Mouse (Mus musculus): Measurements from ENCODE around the gene Hmcn1.

DNA sequence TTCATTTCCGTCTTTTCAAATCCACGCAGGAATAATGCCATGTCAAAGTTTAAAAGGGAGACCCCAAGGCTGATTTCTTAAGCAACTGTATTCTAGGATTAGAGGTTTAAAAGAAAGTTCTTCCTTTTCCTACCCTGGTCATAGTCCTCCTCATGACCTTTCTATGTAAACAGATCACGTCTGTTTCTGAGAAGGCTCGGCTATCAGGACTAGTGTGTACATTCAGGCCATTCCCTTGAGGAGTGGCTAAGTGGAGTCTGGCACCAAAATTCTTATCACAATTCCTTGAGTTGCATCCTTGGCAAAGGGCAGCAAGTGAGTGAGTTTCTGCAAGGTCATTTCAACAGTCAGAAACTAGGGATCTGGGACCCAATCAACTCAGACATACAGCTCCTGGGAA lies 56.4 kb downstream of the Hmcn1 start:
- TF ChIP-seq CTCF (IDR thresholded peaks at IDR 0.05; ENCODE audit: low read depth, low read length): no peak
- TF ChIP-seq POLR2A (IDR thresholded peaks at IDR 0.05; ENCODE audit: borderline replicate concordance, low read depth, low read length): no peak

Measured in bone marrow macrophage, adult 2 months (primary cell).